Comparison of ENCODE assay signal across 17 mouse cellular contexts in genomic region chr14:54068684-54069083, GRCm38 (mm10).
A peak's percentile ranks its signal among the peaks of the same experiment; 100 is the strongest.
DNase-seq lines count a peak whose midpoint lies in the region; ATAC-seq lines count a peak whose summit lies in the region.
"Had no signal": no experiment of that assay in that cellular context is flagged by ENCODE, and none has a peak within 500 bp of the region (broad histone marks: within the 10 kb centered on the region; RNA-seq: fewer than 3 reads in every experiment).

No protein-coding gene starts in this region.

- peaks cover 16% of the 10 kb centered on the region; the same call in 1 of the 2 replicates for H3K4me1 ChIP-seq in hindbrain, embryonic 13.5 days (replicated peaks)
- no peaks in the 10 kb centered on the region for H3K4me1 ChIP-seq in hindbrain, embryonic 11.5 days (replicated peaks; ENCODE audit: control insufficient read depth, insufficient read depth, low read length)
- H3K4me1 ChIP-seq in liver, embryonic 13.5 days (replicated peaks) = peaks cover 76% of the 10 kb centered on the region
- peaks cover 14% of the 10 kb centered on the region for H3K4me1 ChIP-seq in midbrain, embryonic 15.5 days

- H3K36me3 ChIP-seq in hindbrain, embryonic 13.5 days = no peaks in the 10 kb centered on the region
- no peaks in the 10 kb centered on the region for H3K36me3 ChIP-seq in hindbrain, embryonic 11.5 days (ENCODE audit: control insufficient read depth, insufficient read depth, low read length)
- H3K36me3 ChIP-seq in liver, embryonic 13.5 days = no peaks in the 10 kb centered on the region
- H3K36me3 ChIP-seq in midbrain, embryonic 15.5 days (replicated peaks) = no peaks in the 10 kb centered on the region
- H3K36me3 ChIP-seq: stomach, embryonic 15.5 days had no signal

- no peak overlapping the region for H3K27ac ChIP-seq in hindbrain, embryonic 13.5 days
- no peak overlapping the region for H3K27ac ChIP-seq in hindbrain, embryonic 11.5 days (ENCODE audit: low read depth, low read length)
- peak overlapping the region; percentile 70 for H3K27ac ChIP-seq in liver, embryonic 13.5 days
- H3K27ac ChIP-seq in midbrain, embryonic 15.5 days = no peak overlapping the region; the same call in 1 of the 2 replicates
- H3K27ac ChIP-seq: stomach, embryonic 15.5 days had no signal

- H3K9me3 ChIP-seq in hindbrain, embryonic 13.5 days = no peaks in the 10 kb centered on the region
- no peaks in the 10 kb centered on the region for H3K9me3 ChIP-seq in hindbrain, embryonic 11.5 days (ENCODE audit: control insufficient read depth, low read length)
- H3K9me3 ChIP-seq in liver, embryonic 13.5 days (replicated peaks) = no peaks in the 10 kb centered on the region
- H3K9me3 ChIP-seq in midbrain, embryonic 15.5 days = no peaks in the 10 kb centered on the region
- H3K9me3 ChIP-seq: stomach, embryonic 15.5 days had no signal

- H3K27me3 ChIP-seq in hindbrain, embryonic 13.5 days = 0 out of 2 replicates have a peak, but pooled peaks cover 1% of the 10 kb centered on the region
- no peaks in the 10 kb centered on the region for H3K27me3 ChIP-seq in hindbrain, embryonic 11.5 days (ENCODE audit: control insufficient read depth, insufficient read depth, low read length)
- H3K27me3 ChIP-seq in liver, embryonic 13.5 days = peaks cover 4% of the 10 kb centered on the region
- H3K27me3 ChIP-seq in midbrain, embryonic 15.5 days (replicated peaks) = no peaks in the 10 kb centered on the region
- H3K27me3 ChIP-seq: CH12.LX; stomach, embryonic 15.5 days had no signal

- no peak overlapping the region for H3K4me2 ChIP-seq in hindbrain, embryonic 13.5 days
- H3K4me2 ChIP-seq in hindbrain, embryonic 11.5 days (replicated peaks; ENCODE audit: low read depth, low read length) = no peak overlapping the region
- peak overlapping the region; percentile 5; the same call in 1 of the 2 replicates for H3K4me2 ChIP-seq in liver, embryonic 13.5 days
- no peak overlapping the region for H3K4me2 ChIP-seq in midbrain, embryonic 15.5 days
- H3K4me2 ChIP-seq: stomach, embryonic 15.5 days had no signal

- H3K4me3 ChIP-seq in hindbrain, embryonic 13.5 days = no peak overlapping the region
- no peak overlapping the region for H3K4me3 ChIP-seq in hindbrain, embryonic 11.5 days (ENCODE audit: low read depth, low read length)
- H3K4me3 ChIP-seq in liver, embryonic 13.5 days (replicated peaks) = no peak overlapping the region
- no peak overlapping the region for H3K4me3 ChIP-seq in midbrain, embryonic 15.5 days
- H3K4me3 ChIP-seq: stomach, embryonic 15.5 days had no signal

- H3K9ac ChIP-seq in hindbrain, embryonic 13.5 days = no peak overlapping the region
- no peak overlapping the region for H3K9ac ChIP-seq in hindbrain, embryonic 11.5 days (ENCODE audit: low read depth, low read length)
- no peak overlapping the region for H3K9ac ChIP-seq in liver, embryonic 13.5 days
- no peak overlapping the region for H3K9ac ChIP-seq in midbrain, embryonic 15.5 days
- H3K9ac ChIP-seq: stomach, embryonic 15.5 days had no signal

- 96% methylated on average over 1 of the region's 1 CpGs for WGBS in hindbrain, embryonic 13.5 days
- WGBS in hindbrain, embryonic 11.5 days = 95% methylated on average over 1 of the region's 1 CpGs
- WGBS in liver, embryonic 13.5 days (ENCODE audit: insufficient replicate concordance) = 42% methylated on average over 1 of the region's 1 CpGs
- 83% methylated on average over 1 of the region's 1 CpGs for WGBS in midbrain, embryonic 15.5 days

- no peak for DNase-seq in hindbrain, embryonic 11.5 days (ENCODE audit: low spot score)
- peak; percentile 3 for DNase-seq in spleen, adult 12 weeks (ENCODE audit: low spot score)
- no peak for DNase-seq in spleen, postnatal 4 days (ENCODE audit: low spot score in 2 of 2)
- DNase-seq in liver, embryonic 13.5 days = peak; percentile 50
- no peak for DNase-seq in adipocyte (ENCODE audit: low spot score)
- DNase-seq in gastrocnemius, adult 18-20 months (ENCODE audit: low spot score) = no peak
- DNase-seq: adrenal gland, postnatal 25 days; cerebellum, adult 9-11 months; heart, postnatal 4 days; lung, postnatal 14 days; spleen, adult 18-20 months had no signal

- peak; percentile 47; the same call in 1 of the 2 replicates for ATAC-seq in hindbrain, embryonic 13.5 days (ENCODE audit: low FRiP score)
- ATAC-seq in hindbrain, embryonic 11.5 days (ENCODE audit: low FRiP score) = no peak
- ATAC-seq in liver, embryonic 13.5 days (ENCODE audit: low read depth) = peak; percentile 80
- 0 out of 2 replicates have a peak, but pooled peaks have one; percentile 21 for ATAC-seq in midbrain, embryonic 15.5 days (replicated peaks)
- ATAC-seq: forebrain, embryonic 14.5 days; intestine, embryonic 16.5 days had no signal

Comparison
In these comparisons a context has a peak if more than half of its experiments do, and no peak if none do; other contexts are left out.
1. DNase-seq: peak in spleen, adult 12 weeks (single experiment) and liver, embryonic 13.5 days (single experiment); none in hindbrain, embryonic 11.5 days (single experiment), spleen, postnatal 4 days (0 of 2), adipocyte (single experiment) and gastrocnemius, adult 18-20 months (single experiment).